Mouse (Mus musculus) Patski (cell line): ENCODE results near the gene Zfp39. TPM values are rescaled to one million over a fixed set of nuclear protein-coding genes. Genes with fewer than 3 reads are reported as not detected.
A peak's percentile ranks its signal among the peaks of the same experiment; 100 is the strongest.

Experiments
- ATAC-seq: fragments of 100-300 bp; one replicate; pipeline ENCODE4 v1.8.0; 2021
- CTCF ChIA-PET: fragments of 350-600 bp; sonication (Branson Sonifier 250); formaldehyde crosslinking; loops from one replicate; lab custom pipeline; 2022; ENCODE audit warnings: inconsistent platforms; lab: Charles Lee
- POLR2A ChIA-PET: fragments of 350-600 bp; sonication (Branson Sonifier 250); formaldehyde crosslinking; loops from one replicate; lab custom pipeline; 2022; ENCODE audit warnings: antibody characterized with exemption, inconsistent platforms; lab: Charles Lee
- DNase-seq: peaks from one replicate; pipeline ENCODE4 v3.0.0-alpha.2; 2011; ENCODE audit warnings: low read depth, low spot score
- H3K27me3 ChIP-seq: fragments of 371-371 bp; one replicate; pipeline ENCODE4 v1.5.1; 2021
- CTCF ChIP-seq: fragments of 100-300 bp; IDR thresholded peaks from one replicate; pipeline ENCODE4 v1.5.1; 2021
- in situ Hi-C: fragments of 300-500 bp; cut with MboI; formaldehyde crosslinking; loops from 3 replicates; pipeline ENCODE4 v1.11.1; 2018; ENCODE audit warnings: low pct_unique_long_range_greater_than_20kb, mixed read lengths
- polyA plus RNA-seq: library from polyadenylated mRNA; unstranded; gene quantifications from one replicate; pipeline ENCODE4 v1.2.3, GENCODE M21; 2021

Zfp39 gene
- 3.1 TPM for polyA plus RNA-seq

DNA sequence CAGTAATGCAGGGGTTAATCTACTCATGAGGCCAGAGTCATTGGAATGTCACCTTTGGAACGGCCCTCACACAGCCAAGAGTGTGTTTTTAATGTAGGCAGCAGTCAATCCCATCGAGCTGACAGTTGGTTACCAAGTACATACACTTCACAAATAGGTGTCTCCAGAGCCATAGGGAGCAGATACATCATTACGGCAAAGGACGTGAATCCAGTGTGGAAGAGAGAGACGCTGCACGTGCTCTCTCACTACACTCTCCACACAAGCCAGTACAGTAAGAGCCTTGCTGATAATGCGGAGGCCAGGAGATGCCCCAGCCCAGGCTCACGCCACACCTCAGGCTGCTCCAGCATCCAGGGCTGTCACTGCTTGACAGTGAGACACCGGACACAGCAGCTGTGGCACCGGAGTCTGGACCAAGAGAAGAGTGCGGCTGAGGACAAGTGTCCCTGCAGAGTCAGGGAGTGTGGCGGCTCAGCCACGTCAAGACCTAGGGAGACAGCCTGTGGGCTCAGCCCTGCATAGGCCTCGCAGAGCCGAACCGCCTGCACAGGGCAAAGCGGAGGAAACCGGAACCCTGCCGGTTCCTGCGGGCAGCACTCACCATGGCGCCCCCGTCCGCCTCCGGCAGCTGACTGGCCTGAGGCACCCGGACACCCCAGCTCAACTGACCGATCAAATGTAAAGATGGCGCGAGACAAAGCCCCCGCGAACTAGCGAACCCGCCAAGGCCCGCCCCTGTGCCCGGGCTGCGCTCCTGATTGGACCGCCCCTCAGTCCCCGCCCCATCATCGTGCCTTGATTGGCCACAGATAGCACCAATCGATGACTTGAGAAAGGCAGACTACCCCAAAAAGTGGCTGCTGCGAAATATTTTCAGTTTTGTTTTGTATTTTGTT, at the start of gene Zfp39:
Gene Zfp39 (minus strand): TSS at position 715 of the 899 bp plus-strand sequence.
- CTCF ChIA-PET, result interaction anchor here (1.0 to 2.9 kb wide), 3 partner anchors 11 to 57 kb away, joined by 3 to 17 read pairs (median 6); no protein-coding TSS in a partner anchor
- peak; percentile 93 for ATAC-seq
- in situ Hi-C loops, result no loop called here
- H3K27me3 ChIP-seq, result no peaks in the 10 kb centered on the region
- no peak for TF ChIP-seq CTCF
- DNase-seq, result peak; percentile 55
- POLR2A ChIA-PET, result interaction anchor here (1.4 kb wide), 1 partner anchor 10 kb away, joined by 3 read pairs; no protein-coding TSS in a partner anchor

- ChIA-PET CTCF (interaction anchor here (1.3 to 2.7 kb wide), 2 partner anchors 25 to 39 kb away, joined by 5 to 8 read pairs; no protein-coding TSS in a partner anchor), POLR2A (interaction anchor here (1.4 kb wide), 1 partner anchor 34 kb away, joined by 3 read pairs; no protein-coding TSS in a partner anchor)
- DNase-seq (no peak), ATAC-seq (no peak)
- TF ChIP-seq CTCF, result no peak
- H3K27me3 ChIP-seq, result no peaks in the 10 kb centered on the region
- in situ Hi-C loops, result no loop called here
These were observed 49.5 kb upstream of the Zfp39 start for GRCm38 (mm10) chr11:58953351-58954169.

DNA sequence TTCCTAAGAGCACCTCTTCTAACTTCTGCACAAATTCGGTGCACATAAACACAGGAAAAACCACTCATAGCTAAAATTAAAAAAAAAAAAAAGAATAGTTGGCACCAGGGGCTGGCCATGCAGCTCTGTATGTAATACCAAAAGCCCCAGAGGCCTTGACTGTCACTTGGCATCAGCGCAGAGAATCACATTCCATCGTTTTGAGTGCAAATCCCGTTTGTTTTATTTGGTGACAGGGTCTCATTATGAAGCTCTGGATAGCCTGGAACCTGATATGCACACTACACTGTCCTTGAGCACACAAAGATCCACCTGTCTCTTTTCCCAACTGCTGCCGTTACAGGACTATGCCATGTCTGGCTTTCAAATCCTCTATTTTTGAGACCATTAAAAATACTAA, 47.2 kb upstream of the Zfp39 start:
- POLR2A ChIA-PET, result interaction anchor here (0.5 kb wide), 1 partner anchor 742 kb away, joined by 3 read pairs; no protein-coding TSS in a partner anchor
- no peaks in the 10 kb centered on the region for H3K27me3 ChIP-seq
- CTCF ChIA-PET, result interaction anchor here (1.7 kb wide), 1 partner anchor 23 kb away, joined by 4 read pairs; no protein-coding TSS in a partner anchor
- DNase-seq (no peak), ATAC-seq (no peak)
- in situ Hi-C loops, result no loop called here
- TF ChIP-seq CTCF, result no peak

DNA sequence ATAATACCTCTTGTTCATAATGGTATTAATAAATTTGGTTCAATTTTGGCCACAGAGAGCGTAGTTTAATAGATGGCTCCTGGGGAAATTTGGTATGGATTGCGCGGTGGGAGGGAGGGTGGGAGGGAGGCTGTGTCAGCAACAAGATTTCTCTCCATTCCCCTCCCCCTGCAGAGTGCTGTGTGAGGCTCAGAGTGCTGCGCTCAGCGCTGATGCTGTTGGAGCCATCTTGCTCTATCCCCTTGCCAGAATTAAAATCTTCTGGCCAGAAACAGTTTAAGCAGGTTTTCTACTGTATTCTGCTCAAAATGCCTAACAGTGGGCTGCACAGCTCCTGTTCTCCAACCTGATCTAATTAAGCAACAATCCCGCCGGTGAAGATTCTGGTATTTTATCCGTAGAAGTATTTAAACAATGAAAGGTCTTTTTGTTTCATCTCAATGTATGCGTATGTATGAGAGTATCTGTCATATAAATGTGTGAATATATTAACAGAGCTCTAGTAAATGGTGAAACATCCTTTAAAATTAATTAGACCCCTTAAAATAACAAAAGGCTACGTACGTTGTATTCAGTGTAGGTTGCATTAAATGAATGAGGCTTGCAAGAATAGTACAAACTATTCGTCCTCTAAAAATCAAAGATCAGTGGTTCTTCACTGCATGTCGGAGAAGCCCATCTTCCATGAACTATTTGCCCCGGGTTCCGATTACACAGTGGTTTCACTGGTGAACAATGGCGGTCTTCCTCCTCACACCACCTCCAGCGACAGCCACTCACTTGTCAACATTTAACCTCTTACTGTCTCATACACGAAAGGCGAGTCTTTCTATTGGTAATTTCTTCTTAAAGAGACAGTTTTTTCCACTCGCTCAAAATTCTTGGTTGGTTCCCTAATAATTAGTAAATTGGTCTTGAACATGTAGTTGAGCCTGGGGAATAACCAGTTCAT, 45.7 kb upstream of the Zfp39 start:
- no peak for TF ChIP-seq CTCF
- peaks cover 3% of the 10 kb centered on the region for H3K27me3 ChIP-seq
- ATAC-seq, result no peak
- POLR2A ChIA-PET, result interaction anchor here (1.3 to 2.0 kb wide), 2 partner anchors 11 to 22 kb away, joined by 3 to 16 read pairs; partner anchors contain the start of gene Rnf187
- in situ Hi-C loops, result no loop called here
- CTCF ChIA-PET, result interaction anchor here (0.9 to 1.3 kb wide), 2 partner anchors 21 to 35 kb away, joined by 3 to 4 read pairs; no protein-coding TSS in a partner anchor
- DNase-seq, result no peak

DNA sequence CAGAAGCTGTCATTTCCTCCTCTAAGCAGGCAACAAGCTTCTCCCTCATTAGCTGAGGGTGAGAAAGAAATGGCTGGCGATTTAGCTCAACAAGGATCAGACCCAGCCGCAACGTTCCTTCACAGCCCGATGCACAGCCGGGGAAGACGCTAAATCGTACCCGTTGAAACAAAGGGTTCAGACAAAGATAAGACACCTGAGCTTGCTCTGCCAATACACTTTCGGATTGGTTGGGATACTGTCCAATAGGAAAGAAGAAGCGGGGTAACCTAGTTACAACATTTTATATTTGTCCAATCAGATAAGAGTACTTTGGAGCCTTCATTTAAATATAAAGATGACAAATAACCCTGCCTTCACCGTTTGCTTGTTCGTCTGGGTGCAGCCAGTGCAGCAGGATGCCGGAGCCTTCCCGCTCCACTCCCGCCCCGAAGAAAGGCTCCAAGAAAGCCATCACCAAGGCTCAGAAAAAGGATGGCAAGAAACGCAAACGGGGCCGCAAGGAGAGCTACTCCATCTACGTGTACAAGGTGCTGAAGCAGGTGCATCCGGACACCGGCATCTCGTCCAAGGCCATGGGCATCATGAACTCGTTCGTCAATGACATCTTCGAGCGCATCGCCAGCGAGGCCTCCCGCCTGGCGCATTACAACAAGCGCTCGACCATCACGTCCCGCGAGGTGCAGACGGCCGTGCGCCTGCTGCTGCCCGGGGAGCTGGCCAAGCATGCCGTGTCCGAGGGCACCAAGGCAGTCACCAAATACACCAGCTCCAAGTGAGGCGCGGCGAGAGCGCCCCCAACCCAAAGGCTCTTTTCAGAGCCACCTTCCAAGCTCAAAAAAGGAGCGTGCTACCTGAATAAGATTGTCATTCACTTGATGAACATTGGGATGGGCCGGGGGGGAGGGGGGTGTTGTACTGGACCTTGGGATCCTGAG, 44.8 kb upstream of the Zfp39 start, which contains the start of gene Hist3h2ba:
Gene Hist3h2ba (plus strand): TSS at position 379 of the 938 bp plus-strand sequence.
- in situ Hi-C loops, result no loop called here
- DNase-seq (peak; percentile 79), ATAC-seq (peak; percentile 90)
- no peak for TF ChIP-seq CTCF
- CTCF ChIA-PET, result interaction anchor here (0.9 to 1.5 kb wide), 4 partner anchors 9 to 34 kb away, joined by 3 to 5 read pairs (median 4); partner anchors contain the start of gene Rnf187
- H3K27me3 ChIP-seq, result peaks cover 3% of the 10 kb centered on the region
- POLR2A ChIA-PET, result interaction anchor here (1.3 to 2.0 kb wide), 2 partner anchors 11 to 21 kb away, joined by 3 to 16 read pairs; partner anchors contain the start of gene Rnf187

DNA sequence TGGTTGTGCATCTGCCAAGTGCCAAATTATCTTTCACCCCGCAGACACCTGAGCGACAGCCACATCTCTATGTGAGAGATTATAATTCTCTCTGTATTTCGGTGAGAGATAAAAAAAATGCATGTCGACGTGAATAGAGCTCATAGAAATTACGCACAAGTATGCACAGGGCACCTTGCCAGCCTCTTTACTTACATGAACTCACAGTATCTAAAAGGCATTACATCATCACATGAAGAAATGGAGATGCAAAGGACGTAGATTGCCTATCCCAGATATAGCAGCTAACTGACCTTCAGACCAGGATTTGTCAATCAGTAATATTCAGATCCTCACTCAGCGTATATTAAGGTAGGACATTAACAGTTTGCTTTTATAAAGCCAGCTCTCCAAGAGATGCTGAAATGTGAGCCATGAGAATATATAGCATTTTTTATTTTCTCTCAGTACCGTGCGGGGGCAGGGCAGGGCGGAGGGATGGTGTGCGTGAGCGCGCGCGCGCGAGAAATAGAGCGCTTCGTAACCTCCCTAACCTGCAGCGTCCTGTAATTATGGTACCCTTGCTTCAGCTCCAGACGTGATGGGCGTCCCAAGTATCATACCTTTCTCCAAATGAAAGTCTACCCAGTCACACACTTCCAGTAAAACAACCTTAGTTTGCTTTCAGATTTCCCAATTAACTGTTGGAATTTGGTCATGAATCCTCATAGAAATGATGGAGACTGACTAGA, 43.9 kb upstream of the Zfp39 start:
- TF ChIP-seq CTCF, result no peak
- POLR2A ChIA-PET, result interaction anchor here (2.0 kb wide), 1 partner anchor 10 kb away, joined by 16 read pairs; the partner anchor contains the start of gene Rnf187
- DNase-seq (no peak), ATAC-seq (peak; percentile 16)
- peaks cover 8% of the 10 kb centered on the region for H3K27me3 ChIP-seq
- CTCF ChIA-PET, result interaction anchor here (0.9 to 1.5 kb wide), 4 partner anchors 9 to 38 kb away, joined by 3 to 5 read pairs (median 4); partner anchors contain the start of gene Rnf187
- in situ Hi-C loops, result no loop called here

- no peak for TF ChIP-seq CTCF
- ATAC-seq (no peak), DNase-seq (no peak)
- in situ Hi-C loops, result no loop called here
- peaks cover 10% of the 10 kb centered on the region for H3K27me3 ChIP-seq
- POLR2A ChIA-PET, result interaction anchor here (2.0 kb wide), 1 partner anchor 9 kb away, joined by 16 read pairs; the partner anchor contains the start of gene Rnf187
- CTCF ChIA-PET, result interaction anchor here (0.9 kb wide), 1 partner anchor 38 kb away, joined by 3 read pairs; no protein-coding TSS in a partner anchor
These were observed 43.3 kb upstream of the Zfp39 start for GRCm38 (mm10) chr11:58947306-58947705.
